Mouse (Mus musculus): Measurements from ENCODE around the gene Btbd35f1.
"Not testable (repeated sequence)": the region's sequence is repeated elsewhere in the genome, so short reads cannot be mapped to it uniquely, and the experiment has no call there.

Gene Btbd35f1

GRCm38 (mm10) chrX:32559755-32560154 is at the start of gene Btbd35f1:
TSS of gene Btbd35f1 (plus strand) at chrX:32560055.
- DNase-seq (ENCODE audit: low spot score in 2 of 2) = not testable (repeated sequence)

- not testable (repeated sequence) for DNase-seq (ENCODE audit: low spot score in 2 of 2)
Observed at GRCm38 (mm10) chrX:32590878-32591542, 31.2 kb downstream of the Btbd35f1 start.

DNA sequence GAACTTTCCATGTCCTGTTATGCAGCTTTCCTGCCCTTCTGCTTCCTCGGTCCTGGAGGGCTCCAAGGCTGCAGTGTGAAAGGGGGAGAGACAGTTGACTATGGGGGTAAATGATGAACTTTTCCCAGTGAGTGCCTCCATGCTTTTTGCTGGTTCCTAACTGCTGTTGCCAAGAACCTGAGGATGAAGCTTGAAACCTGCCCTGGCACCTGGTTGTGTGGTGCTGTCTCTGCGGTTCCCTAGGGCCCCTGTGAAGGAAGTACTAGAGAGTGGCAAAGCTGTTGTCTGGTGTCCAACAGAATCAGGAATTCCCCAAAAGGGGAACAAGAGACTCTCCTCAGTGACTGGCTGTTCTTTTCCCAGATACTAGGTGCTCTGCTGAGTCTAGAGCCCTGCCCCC is 41.2 kb downstream of the Btbd35f1 start:
- DNase-seq (ENCODE audit: low spot score in 2 of 2) = not testable (repeated sequence)

DNA sequence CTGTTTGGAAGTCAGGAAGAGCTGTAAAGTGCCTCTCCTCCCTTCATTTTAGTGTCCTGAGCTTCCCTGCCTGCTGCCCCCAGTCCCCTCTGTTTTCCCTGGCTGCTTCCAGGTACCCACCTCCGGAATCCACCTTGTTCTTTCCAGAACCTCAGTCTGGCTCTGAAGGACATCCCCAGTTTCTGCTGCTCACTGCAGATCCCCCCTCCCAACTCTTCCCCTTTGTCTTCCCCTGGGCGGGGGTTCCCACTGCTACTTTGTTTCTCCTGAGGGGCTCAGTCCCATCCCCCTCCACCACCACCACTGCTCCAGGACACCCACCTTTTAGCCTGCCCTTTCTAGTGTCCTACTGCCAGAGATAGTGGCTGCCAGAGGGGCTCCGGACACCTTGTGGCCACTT is 41.6 kb downstream of the Btbd35f1 start:
- not testable (repeated sequence) for DNase-seq (ENCODE audit: low spot score in 2 of 2)

All from right cerebral cortex, postnatal 36 days (tissue).